Mouse (Mus musculus) midbrain, embryonic 11.5 days (tissue): ENCODE results near the gene Vti1a. TPM values are rescaled to one million over a fixed set of nuclear protein-coding genes. Genes with fewer than 3 reads are reported as not detected.

ENCODE experiments used
- ATAC-seq: fragments of 200-750 bp; cut with Nextera tagmentation; 2 replicates; pipeline ENCODE4 v1.8.0; 2017; ENCODE audit warnings: moderate TSS enrichment, moderate library complexity; ENCODE audit not compliant: low FRiP score
- DNase-seq: peaks from one replicate; pipeline ENCODE4 v3.0.0; 2015; ENCODE audit warnings: low spot score; ENCODE audit errors: missing footprints
- H3K27ac ChIP-seq: fragments of 300-500 bp; sonication (generic); 2 replicates; pipeline ENCODE4 v1.5.1; 2014; ENCODE audit warnings: low read depth, low read length
- H3K27me3 ChIP-seq: fragments of 300-500 bp; sonication (generic); 2 replicates; pipeline ENCODE4 v1.6.1; 2014; ENCODE audit warnings: mild to moderate bottlenecking, low read length, moderate library complexity, mixed read lengths; ENCODE audit not compliant: control insufficient read depth, insufficient read depth
- H3K36me3 ChIP-seq: fragments of 300-500 bp; sonication (generic); 2 replicates; pipeline ENCODE4 v1.6.1; 2014; ENCODE audit warnings: mild to moderate bottlenecking, low read length, moderate library complexity, mixed read lengths; ENCODE audit not compliant: control insufficient read depth, insufficient read depth
- H3K4me1 ChIP-seq: fragments of 300-500 bp; sonication (generic); 2 replicates; pipeline ENCODE4 v1.6.1; 2014; ENCODE audit warnings: low read length; ENCODE audit not compliant: control insufficient read depth, insufficient read depth
- H3K4me2 ChIP-seq: fragments of 300-500 bp; sonication (generic); 2 replicates; pipeline ENCODE4 v1.6.1; 2014; ENCODE audit warnings: mild to moderate bottlenecking, moderate library complexity
- H3K4me3 ChIP-seq: fragments of 300-500 bp; sonication (generic); 2 replicates; pipeline ENCODE4 v1.5.1; 2014; ENCODE audit warnings: low read depth, low read length
- H3K9ac ChIP-seq: fragments of 300-500 bp; sonication (generic); 2 replicates; pipeline ENCODE4 v1.6.1; 2014; ENCODE audit warnings: low read length
- H3K9me3 ChIP-seq: fragments of 300-500 bp; sonication (generic); 2 replicates; pipeline ENCODE4 v1.6.1; 2016; ENCODE audit warnings: low read length; ENCODE audit not compliant: control insufficient read depth
- WGBS: fragments of 180-500 bp; shearing (Covaris S2); extraction: QIAGEN DNeasy Blood & Tissue Kit; methylation state at CpG from one replicate; pipeline ENCODE4 v1.1.7; 2014; 5-methylcytosine and 5-hydroxymethylcytosine counted together
- polyA plus RNA-seq: library from polyadenylated mRNA; unstranded; fragments of >200 nt; fragmentation: Nextera tagmentation; extraction: Ambion mirVana; gene quantifications from 2 replicates; pipeline ENCODE4 v1.2.1, GENCODE M21; 2014

The Vti1a gene
- polyA plus RNA-seq, 1 experiment from 2014 or later, result 27.1 TPM

GRCm38 (mm10) chr19:55319521-55319920 is 3.4 kb downstream of the Vti1a start:
- Histone ChIP-seq H3K4me2 (no peak overlapping the region), H3K4me1 (peaks cover 15% of the 10 kb centered on the region), H3K27me3 (no peaks in the 10 kb centered on the region), H3K27ac (no peak overlapping the region), H3K9me3 (no peaks in the 10 kb centered on the region), H3K4me3 (no peak overlapping the region), H3K9ac (no peak overlapping the region), H3K36me3 (no peaks in the 10 kb centered on the region)
- ATAC-seq (no peak), DNase-seq (no peak)
- 82% methylated on average over 5 of the region's 5 CpGs for WGBS

DNA sequence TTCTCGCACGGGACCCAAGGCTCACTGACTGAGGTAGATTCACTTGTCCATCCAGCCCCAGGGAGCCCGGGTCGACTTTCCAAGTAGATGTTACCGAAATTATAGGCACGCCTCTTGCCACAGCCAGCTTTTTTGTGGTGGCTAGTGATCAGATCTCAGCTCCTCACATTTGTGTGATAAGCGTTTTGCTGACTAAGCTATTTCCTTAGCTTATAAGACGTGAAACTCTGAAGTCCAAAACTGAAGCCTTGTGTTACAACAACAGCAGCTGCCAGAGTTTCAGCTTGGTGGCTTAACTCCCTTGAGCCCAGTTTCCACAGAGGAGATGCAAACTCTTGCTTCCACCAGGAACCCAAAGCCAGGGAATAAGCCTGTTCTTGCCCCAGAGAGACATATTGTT is 6.5 kb downstream of the Vti1a start:
- 95% methylated on average over 8 of the region's 8 CpGs for WGBS
- H3K4me3 ChIP-seq, result no peak overlapping the region
- H3K9me3 ChIP-seq, result no peaks in the 10 kb centered on the region
- H3K27ac ChIP-seq, result no peak overlapping the region
- H3K4me2 ChIP-seq, result no peak overlapping the region
- ATAC-seq, result no peak
- no peaks in the 10 kb centered on the region for H3K27me3 ChIP-seq
- DNase-seq, result no peak
- no peaks in the 10 kb centered on the region for H3K36me3 ChIP-seq
- H3K9ac ChIP-seq, result no peak overlapping the region
- H3K4me1 ChIP-seq, result no peaks in the 10 kb centered on the region

GRCm38 (mm10) chr19:55327510-55327909 is 11.4 kb downstream of the Vti1a start:
- DNase-seq (no peak), ATAC-seq (no peak)
- WGBS, result 91% methylated on average over 4 of the region's 4 CpGs
- Histone ChIP-seq H3K36me3 (no peaks in the 10 kb centered on the region), H3K27ac (no peak overlapping the region), H3K27me3 (no peaks in the 10 kb centered on the region), H3K4me3 (no peak overlapping the region), H3K4me1 (no peaks in the 10 kb centered on the region), H3K4me2 (no peak overlapping the region), H3K9ac (no peak overlapping the region), H3K9me3 (no peaks in the 10 kb centered on the region)

- Histone ChIP-seq H3K36me3 (no peaks in the 10 kb centered on the region), H3K9ac (no peak overlapping the region), H3K9me3 (no peaks in the 10 kb centered on the region), H3K4me1 (no peaks in the 10 kb centered on the region), H3K27ac (no peak overlapping the region), H3K4me2 (no peak overlapping the region), H3K4me3 (no peak overlapping the region), H3K27me3 (no peaks in the 10 kb centered on the region)
- 92% methylated on average over 5 of the region's 5 CpGs for WGBS
- no peak for ATAC-seq
- DNase-seq, result peak; percentile 61
These were observed 15.7 kb downstream of the Vti1a start for GRCm38 (mm10) chr19:55331776-55332175.

- no peak overlapping the region for H3K4me2 ChIP-seq
- peak; percentile 95 for DNase-seq
- H3K4me1 ChIP-seq, result no peaks in the 10 kb centered on the region
- no peaks in the 10 kb centered on the region for H3K9me3 ChIP-seq
- ATAC-seq, result peak; percentile 76
- H3K27me3 ChIP-seq, result no peaks in the 10 kb centered on the region
- no peak overlapping the region for H3K4me3 ChIP-seq
- 88% methylated on average over 8 of the region's 8 CpGs for WGBS
- no peaks in the 10 kb centered on the region for H3K36me3 ChIP-seq
- H3K27ac ChIP-seq, result no peak overlapping the region
- H3K9ac ChIP-seq, result no peak overlapping the region
These were observed 16.7 kb downstream of the Vti1a start for GRCm38 (mm10) chr19:55332641-55333268.

DNA sequence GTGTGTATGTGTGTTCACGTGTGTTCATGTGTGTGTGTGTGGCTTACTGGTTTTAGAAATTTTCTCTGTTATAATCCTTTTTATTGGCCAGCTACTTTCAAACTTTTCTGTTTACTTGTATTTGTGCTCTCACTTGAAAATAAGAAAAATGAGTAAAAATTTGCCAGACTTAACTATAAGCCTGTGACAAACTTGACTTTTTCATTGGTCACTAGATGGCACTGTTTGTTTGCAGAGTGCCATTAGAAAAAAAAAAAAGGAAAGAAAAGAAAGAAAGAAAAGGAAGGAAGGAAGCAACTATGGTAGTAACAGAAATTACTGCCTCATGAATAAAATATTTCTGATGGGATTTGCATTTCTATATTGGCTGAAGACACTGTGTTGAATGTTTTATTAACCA is 19.8 kb downstream of the Vti1a start:
- DNase-seq (peak; percentile 85), ATAC-seq (no peak)
- H3K9me3 ChIP-seq, result no peaks in the 10 kb centered on the region
- H3K4me3 ChIP-seq, result no peak overlapping the region
- no peak overlapping the region for H3K4me2 ChIP-seq
- no peak overlapping the region for H3K9ac ChIP-seq
- H3K27me3 ChIP-seq, result no peaks in the 10 kb centered on the region
- H3K27ac ChIP-seq, result no peak overlapping the region
- WGBS, result 92% methylated on average over 1 of the region's 1 CpGs
- H3K36me3 ChIP-seq, result no peaks in the 10 kb centered on the region
- peaks cover 2% of the 10 kb centered on the region; the same call in 1 of the 2 replicates for H3K4me1 ChIP-seq

- no peaks in the 10 kb centered on the region for H3K9me3 ChIP-seq
- H3K4me3 ChIP-seq, result no peak overlapping the region
- H3K9ac ChIP-seq, result no peak overlapping the region
- no peaks in the 10 kb centered on the region for H3K36me3 ChIP-seq
- H3K4me2 ChIP-seq, result no peak overlapping the region
- 89% methylated on average over 12 of the region's 12 CpGs for WGBS
- DNase-seq, result no peak
- ATAC-seq, result 0 out of 2 replicates have a peak, but pooled peaks have one; percentile 48
- no peak overlapping the region for H3K27ac ChIP-seq
- peaks cover 2% of the 10 kb centered on the region; the same call in 1 of the 2 replicates for H3K4me1 ChIP-seq
- H3K27me3 ChIP-seq, result no peaks in the 10 kb centered on the region
These were observed 20.3 kb downstream of the Vti1a start for GRCm38 (mm10) chr19:55336441-55336840.

DNA sequence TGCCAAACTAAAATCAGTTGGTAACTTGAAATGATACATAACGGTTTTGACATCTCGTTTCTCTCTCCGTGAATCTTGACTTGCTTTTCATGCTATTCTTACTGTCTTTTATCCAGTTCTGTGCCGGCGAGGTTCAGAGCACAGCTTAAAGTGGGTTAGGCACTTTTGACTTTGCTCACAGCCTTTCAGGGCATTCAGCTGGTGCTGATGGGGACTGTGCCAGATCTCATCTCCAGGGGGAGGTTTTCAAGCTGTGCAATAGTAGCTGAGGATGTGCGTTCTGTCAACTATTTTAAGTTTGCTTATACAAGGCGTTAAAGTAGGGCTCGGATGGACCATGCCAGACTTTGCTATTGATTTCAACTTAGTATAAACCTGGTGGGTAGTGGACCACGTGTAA is 21.0 kb downstream of the Vti1a start:
- Histone ChIP-seq H3K9ac (no peak overlapping the region), H3K9me3 (no peaks in the 10 kb centered on the region), H3K4me3 (no peak overlapping the region), H3K27me3 (no peaks in the 10 kb centered on the region), H3K27ac (no peak overlapping the region), H3K4me2 (no peak overlapping the region), H3K36me3 (no peaks in the 10 kb centered on the region), H3K4me1 (peaks cover 2% of the 10 kb centered on the region; the same call in 1 of the 2 replicates)
- ATAC-seq (no peak), DNase-seq (no peak)
- WGBS, result 80% methylated on average over 9 of the region's 9 CpGs

DNA sequence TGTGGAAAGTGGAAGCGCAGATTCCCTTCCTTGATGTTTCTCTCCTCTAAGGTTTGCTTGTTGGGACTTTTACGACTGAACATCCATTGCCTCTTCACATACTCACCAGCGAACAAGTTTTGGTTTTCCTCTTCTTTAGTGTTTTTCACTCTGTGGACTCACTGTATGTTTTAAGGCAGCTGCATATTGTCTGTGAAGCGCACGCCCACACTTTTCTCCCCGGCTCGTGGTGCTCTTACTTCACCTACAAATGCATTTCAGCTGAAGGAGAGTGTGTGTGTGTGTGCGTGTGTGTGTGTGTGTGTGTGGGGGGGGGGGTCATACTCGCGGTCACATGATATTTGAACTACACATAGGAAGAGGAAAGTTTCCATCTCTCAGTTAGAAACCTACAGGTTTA is 21.6 kb downstream of the Vti1a start:
- Histone ChIP-seq H3K4me3 (no peak overlapping the region), H3K4me1 (peaks cover 2% of the 10 kb centered on the region; the same call in 1 of the 2 replicates), H3K9me3 (no peaks in the 10 kb centered on the region), H3K9ac (no peak overlapping the region), H3K27ac (no peak overlapping the region), H3K4me2 (no peak overlapping the region), H3K36me3 (no peaks in the 10 kb centered on the region), H3K27me3 (no peaks in the 10 kb centered on the region)
- 94% methylated on average over 10 of the region's 10 CpGs for WGBS
- ATAC-seq (no peak), DNase-seq (no peak)
